Mouse (Mus musculus) heart, postnatal 0 days (tissue): ENCODE measurements at regions not wholly inside any gene's neighbourhood (a gene's known extent, or its start where the extent isn't known, plus 50 kb on each side); places are given as distances from the start of the nearest gene placed in this dataset.
A peak's percentile ranks its signal among the peaks of the same experiment; 100 is the strongest.

Experiments
- ATAC-seq: fragments of 200-750 bp; cut with Nextera tagmentation; 2 replicates; pipeline ENCODE4 v1.8.0; 2017; ENCODE audit warnings: low read depth, moderate number of reproducible peaks, moderate library complexity; ENCODE audit not compliant: insufficient read depth
- DNase-seq: peaks from one replicate; pipeline ENCODE4 v3.0.0-alpha.2; 2016; ENCODE audit warnings: low spot score
- H3K27ac ChIP-seq: fragments of 300-500 bp; sonication (generic); 2 replicates; pipeline ENCODE4 v1.5.1; 2014; ENCODE audit warnings: low read depth, mild to moderate bottlenecking
- H3K27me3 ChIP-seq: fragments of 300-500 bp; sonication (generic); 2 replicates; pipeline ENCODE4 v1.6.1; 2014; ENCODE audit warnings: low read length, mixed read lengths; ENCODE audit not compliant: control insufficient read depth, insufficient read depth
- H3K36me3 ChIP-seq: fragments of 300-500 bp; sonication (generic); replicated peaks from 2 replicates; pipeline ENCODE4 v1.6.1; 2014; ENCODE audit warnings: low read length, mixed read lengths; ENCODE audit not compliant: control insufficient read depth, insufficient read depth
- H3K4me1 ChIP-seq: fragments of 300-500 bp; sonication (generic); 2 replicates; pipeline ENCODE4 v1.6.1; 2014; ENCODE audit warnings: antibody characterized with exemption; ENCODE audit not compliant: control insufficient read depth, insufficient read depth
- H3K4me2 ChIP-seq: fragments of 300-500 bp; sonication (generic); 2 replicates; pipeline ENCODE4 v1.6.1; 2014; ENCODE audit warnings: low read depth, mild to moderate bottlenecking, low read length, moderate library complexity
- H3K4me3 ChIP-seq: fragments of 300-500 bp; sonication (generic); 2 replicates; pipeline ENCODE4 v1.5.1; 2014; ENCODE audit warnings: low read depth, low read length
- H3K9ac ChIP-seq: fragments of 300-500 bp; sonication (generic); replicated peaks from 2 replicates; pipeline ENCODE4 v1.6.1; 2014; ENCODE audit warnings: low read depth, low read length, mixed read lengths
- H3K9me3 ChIP-seq: fragments of 300-500 bp; sonication (generic); replicated peaks from 2 replicates; pipeline ENCODE4 v1.6.1; 2016; ENCODE audit warnings: low read length; ENCODE audit not compliant: control insufficient read depth
- CTCF ChIP-seq: IDR thresholded peaks from 2 replicates; pipeline ENCODE4 v1.5.1; 2016; ENCODE audit warnings: antibody characterized with exemption, control low read depth, low read depth
- EP300 ChIP-seq: IDR thresholded peaks from 2 replicates; pipeline ENCODE4 v1.6.1; 2016; ENCODE audit warnings: antibody characterized with exemption, low read depth
- WGBS: fragments of 180-500 bp; shearing (Covaris S2); extraction: QIAGEN DNeasy Blood & Tissue Kit; methylation state at CpG from one replicate; pipeline ENCODE4 v1.1.7; 2014; 5-methylcytosine and 5-hydroxymethylcytosine counted together

GRCm38 (mm10) chr1:135665484-135665883 lies 54.4 kb upstream of the Csrp1 start:
- peaks cover 12% of the 10 kb centered on the region for H3K4me1 ChIP-seq
- no peak for TF ChIP-seq CTCF
- no peak for TF ChIP-seq EP300
- DNase-seq, result no peak
- H3K9me3 ChIP-seq, result no peaks in the 10 kb centered on the region
- no peak overlapping the region for H3K27ac ChIP-seq
- H3K36me3 ChIP-seq, result no peaks in the 10 kb centered on the region
- no peak overlapping the region for H3K4me3 ChIP-seq
- no peak overlapping the region for H3K9ac ChIP-seq
- 59% methylated on average over 8 of the region's 8 CpGs for WGBS
- no peak for ATAC-seq
- H3K27me3 ChIP-seq, result no peaks in the 10 kb centered on the region
- no peak overlapping the region for H3K4me2 ChIP-seq

GRCm38 (mm10) chr1:135668331-135668730 lies 51.5 kb upstream of the Csrp1 start:
- Histone ChIP-seq H3K36me3 (no peaks in the 10 kb centered on the region), H3K4me1 (peaks cover 27% of the 10 kb centered on the region), H3K27me3 (no peaks in the 10 kb centered on the region), H3K9me3 (no peaks in the 10 kb centered on the region), H3K4me2 (no peak overlapping the region), H3K27ac (no peak overlapping the region), H3K4me3 (no peak overlapping the region), H3K9ac (no peak overlapping the region)
- DNase-seq, result no peak
- 72% methylated on average over 3 of the region's 3 CpGs for WGBS
- no peak for ATAC-seq
- TF ChIP-seq EP300, result no peak
- no peak for TF ChIP-seq CTCF

GRCm38 (mm10) chr1:135668951-135669350 lies 50.9 kb upstream of the Csrp1 start:
- H3K4me2 ChIP-seq, result no peak overlapping the region
- 73% methylated on average over 7 of the region's 7 CpGs for WGBS
- no peaks in the 10 kb centered on the region for H3K36me3 ChIP-seq
- DNase-seq, result no peak
- H3K9me3 ChIP-seq, result no peaks in the 10 kb centered on the region
- no peaks in the 10 kb centered on the region for H3K27me3 ChIP-seq
- H3K27ac ChIP-seq, result no peak overlapping the region
- no peak for ATAC-seq
- H3K4me1 ChIP-seq, result peaks cover 33% of the 10 kb centered on the region
- no peak for TF ChIP-seq EP300
- no peak for TF ChIP-seq CTCF
- no peak overlapping the region for H3K9ac ChIP-seq
- H3K4me3 ChIP-seq, result no peak overlapping the region

GRCm38 (mm10) chr1:135669803-135670202 lies 50.1 kb upstream of the Csrp1 start:
- H3K27ac ChIP-seq, result no peak overlapping the region
- H3K27me3 ChIP-seq, result no peaks in the 10 kb centered on the region
- peak; percentile 42 for ATAC-seq
- H3K4me2 ChIP-seq, result peak overlapping the region; percentile 28
- no peaks in the 10 kb centered on the region for H3K9me3 ChIP-seq
- 27% methylated on average over 7 of the region's 7 CpGs for WGBS
- no peaks in the 10 kb centered on the region for H3K36me3 ChIP-seq
- no peak for TF ChIP-seq EP300
- TF ChIP-seq CTCF, result no peak
- peak; percentile 59 for DNase-seq
- H3K4me3 ChIP-seq, result no peak overlapping the region
- H3K9ac ChIP-seq, result no peak overlapping the region
- H3K4me1 ChIP-seq, result peaks cover 33% of the 10 kb centered on the region
